Mouse (Mus musculus) E14TG2a.4 (cell line): ENCODE data around the gene Zcchc8.

ENCODE experiments used
- CTCF ChIP-seq: conservative IDR thresholded peaks from 2 replicates; pipeline ENCODE4 v1.5.1; 2014; ENCODE audit warnings: low read length
- NANOG ChIP-seq: IDR thresholded peaks from 2 replicates; pipeline ENCODE4 v1.6.1; 2014; ENCODE audit warnings: borderline replicate concordance, low read length, mixed read lengths
- POU5F1 ChIP-seq: IDR thresholded peaks from 2 replicates; pipeline ENCODE4 v1.6.1; 2014; ENCODE audit warnings: low read length, borderline replicate concordance

DNA sequence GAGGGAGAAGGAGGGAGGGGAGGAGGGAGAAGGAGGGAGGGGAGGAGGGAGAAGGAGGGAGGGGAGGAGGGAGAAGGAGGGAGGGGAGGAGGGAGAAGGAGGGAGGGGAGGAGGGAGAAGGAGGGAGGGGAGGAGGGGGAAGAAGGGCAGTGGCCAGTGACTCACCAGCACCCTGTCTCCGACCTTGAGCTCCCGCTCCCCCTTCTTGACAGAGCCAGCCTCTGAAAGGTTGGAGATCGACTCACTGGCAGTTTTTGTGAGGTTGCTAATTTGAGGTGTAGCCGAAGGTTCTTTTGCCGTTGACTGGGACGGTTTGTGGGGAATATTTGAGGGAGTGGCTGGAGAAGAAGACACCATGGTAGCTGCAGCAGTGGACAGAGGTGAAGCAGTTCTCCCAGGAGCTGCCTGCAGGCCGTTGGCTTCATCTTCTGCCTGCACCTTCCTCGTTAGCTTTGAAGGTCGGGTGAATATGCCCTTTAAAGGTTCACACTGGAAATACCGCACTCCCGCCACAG, 67.6 kb downstream of the Zcchc8 start:
- TF ChIP-seq CTCF = no peak
- TF ChIP-seq POU5F1 = no peak
- TF ChIP-seq NANOG = no peak
